Mouse (Mus musculus): ENCODE results near the gene Chrng.

GRCm38 (mm10) chr1:87164796-87165184, 39.7 kb upstream of the Chrng start:
- no peak for TF ChIP-seq POLR2A (IDR thresholded peaks at IDR 0.05; ENCODE audit: insufficient read depth, low read depth, low read length)
- TF ChIP-seq CTCF (IDR thresholded peaks at IDR 0.05) = no peak
